Mouse (Mus musculus) ES-CJ7 (cell line): ENCODE results near the gene Megf8.

Experiments
- DNase-seq: peaks from one replicate; pipeline ENCODE4 v3.0.0; 2011; ENCODE audit warnings: low read depth, low spot score

The Megf8 gene

DNA sequence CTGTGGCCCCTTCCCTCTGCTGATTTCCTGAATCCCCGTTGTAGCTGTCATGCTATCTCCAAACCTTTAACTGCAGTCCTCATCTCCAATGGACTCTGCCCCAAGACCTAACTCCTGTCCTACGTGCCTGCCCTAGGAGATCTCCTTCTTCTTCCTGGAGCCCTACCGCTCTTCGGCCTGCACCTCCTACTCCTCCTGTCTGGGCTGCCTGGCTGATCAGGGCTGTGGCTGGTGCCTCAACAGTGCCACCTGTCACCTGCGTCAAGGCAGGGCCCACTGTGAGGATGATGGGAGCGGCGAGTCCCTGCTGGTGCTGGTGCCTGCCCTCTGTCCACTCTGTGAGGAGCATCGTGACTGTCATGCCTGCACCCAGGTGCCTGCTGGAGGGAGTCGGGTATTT, 22.4 kb downstream of the Megf8 start:
- no peak for DNase-seq

DNA sequence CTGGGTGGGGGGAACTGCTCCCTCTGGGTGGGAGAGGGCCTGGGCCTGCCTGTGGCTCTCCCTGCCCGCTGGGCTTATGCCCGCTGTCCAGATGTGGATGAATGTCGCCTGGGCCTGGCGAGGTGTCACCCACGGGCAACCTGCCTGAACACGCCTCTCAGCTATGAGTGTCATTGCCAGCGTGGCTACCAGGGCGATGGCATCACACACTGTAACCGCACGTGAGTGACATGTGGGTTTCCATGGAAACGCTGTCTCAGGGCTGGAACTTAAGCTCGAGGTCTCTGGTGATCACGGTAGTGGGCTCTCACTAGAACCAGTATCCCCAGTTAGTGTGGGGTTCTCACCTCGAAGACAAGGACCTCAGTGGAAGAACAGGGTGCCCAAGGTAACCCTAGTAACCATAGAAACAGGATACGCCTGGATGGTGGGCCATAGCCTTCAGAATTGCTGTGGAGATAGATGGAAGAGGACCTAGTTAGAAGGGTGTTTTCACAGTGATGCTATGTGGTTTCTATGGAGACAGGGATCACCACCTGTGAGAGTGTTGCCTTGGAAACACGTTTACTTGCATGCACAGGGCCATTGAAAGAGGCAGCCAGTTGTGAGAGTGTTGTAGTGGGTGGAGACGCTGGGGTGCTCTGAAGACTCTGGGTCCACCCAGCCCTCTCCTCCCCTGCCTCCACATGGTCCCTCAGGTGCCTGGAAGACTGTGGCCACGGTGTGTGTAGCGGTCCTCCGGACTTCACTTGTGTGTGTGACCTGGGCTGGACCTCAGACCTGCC, 24.2 kb downstream of the Megf8 start:
- no peak for DNase-seq

DNA sequence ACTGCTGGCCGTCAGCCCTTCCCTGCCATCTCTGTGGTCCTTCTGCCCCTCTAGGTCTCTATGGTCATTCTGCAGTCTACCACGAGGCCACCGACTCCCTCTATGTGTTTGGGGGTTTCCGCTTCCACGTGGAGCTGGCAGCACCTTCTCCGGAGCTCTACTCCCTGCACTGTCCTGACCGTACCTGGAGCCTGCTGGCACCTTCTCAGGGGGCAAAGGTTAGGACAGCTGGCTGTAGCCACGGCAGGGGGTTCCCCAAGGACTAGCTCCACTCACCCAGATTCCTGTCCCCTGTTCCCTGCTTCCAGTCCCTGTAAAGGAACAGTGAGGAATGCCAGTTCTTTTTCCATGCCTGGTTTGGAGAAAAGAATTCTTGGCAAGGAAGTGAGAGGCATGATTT, 31.9 kb downstream of the Megf8 start:
- no peak for DNase-seq

DNA sequence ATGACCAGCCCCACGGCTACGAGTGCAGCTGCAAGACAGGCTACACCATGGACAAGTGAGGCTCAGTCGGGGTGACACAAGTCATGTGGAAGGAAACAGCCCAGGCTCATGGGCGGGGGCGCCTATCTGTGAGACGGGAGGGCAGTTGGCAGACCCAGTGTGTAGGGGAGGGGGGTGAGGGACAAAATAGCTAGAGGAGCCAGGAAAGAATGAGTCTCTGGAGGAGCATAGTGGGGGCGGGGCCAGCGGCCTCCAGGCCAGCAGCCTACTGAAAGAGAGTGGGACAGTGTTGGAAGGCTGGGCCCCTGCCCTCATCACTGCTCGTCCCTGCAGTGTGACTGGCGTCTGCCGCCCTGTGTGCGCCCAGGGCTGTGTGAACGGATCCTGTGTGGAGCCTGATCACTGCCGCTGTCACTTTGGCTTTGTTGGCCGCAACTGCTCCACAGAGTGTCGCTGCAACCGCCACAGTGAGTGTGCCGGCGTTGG, 41.8 kb downstream of the Megf8 start:
- no peak for DNase-seq

DNA sequence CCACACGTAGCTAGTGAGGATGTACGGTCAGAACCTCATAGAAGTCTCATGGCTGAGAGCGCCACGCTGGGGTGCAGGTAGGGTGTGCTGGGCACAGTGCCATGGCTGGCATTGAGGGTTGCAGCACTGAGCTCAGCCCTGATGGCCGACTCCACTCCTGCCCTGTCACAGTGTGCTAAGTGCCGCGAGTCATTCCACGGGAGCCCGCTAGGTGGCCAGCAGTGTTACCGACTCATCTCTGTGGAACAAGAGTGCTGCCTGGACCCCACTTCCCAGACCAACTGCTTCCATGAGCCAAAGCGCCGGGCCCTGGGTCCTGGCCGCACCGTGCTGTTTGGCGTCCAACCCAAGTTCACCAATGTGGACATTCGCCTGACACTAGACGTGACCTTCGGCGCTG, 46.2 kb downstream of the Megf8 start:
- DNase-seq, result peak; percentile 71

DNA sequence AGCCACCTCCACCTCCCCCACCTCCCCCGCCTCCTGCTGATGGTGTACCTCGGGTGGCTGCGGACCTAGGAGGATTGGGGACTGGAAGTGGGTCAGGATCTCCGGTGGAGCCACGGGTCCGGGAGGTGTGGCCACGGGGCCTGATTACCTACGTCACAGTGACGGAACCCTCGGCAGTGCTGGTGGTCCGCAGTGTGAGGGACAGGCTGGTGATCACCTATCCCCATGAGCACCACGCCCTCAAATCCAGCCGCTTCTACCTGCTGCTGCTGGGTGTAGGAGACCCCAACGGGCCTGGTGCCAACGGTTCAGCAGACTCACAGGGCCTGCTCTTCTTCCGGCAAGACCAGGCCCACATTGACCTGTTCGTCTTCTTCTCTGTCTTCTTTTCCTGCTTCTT, 46.7 kb downstream of the Megf8 start:
- no peak for DNase-seq

DNA sequence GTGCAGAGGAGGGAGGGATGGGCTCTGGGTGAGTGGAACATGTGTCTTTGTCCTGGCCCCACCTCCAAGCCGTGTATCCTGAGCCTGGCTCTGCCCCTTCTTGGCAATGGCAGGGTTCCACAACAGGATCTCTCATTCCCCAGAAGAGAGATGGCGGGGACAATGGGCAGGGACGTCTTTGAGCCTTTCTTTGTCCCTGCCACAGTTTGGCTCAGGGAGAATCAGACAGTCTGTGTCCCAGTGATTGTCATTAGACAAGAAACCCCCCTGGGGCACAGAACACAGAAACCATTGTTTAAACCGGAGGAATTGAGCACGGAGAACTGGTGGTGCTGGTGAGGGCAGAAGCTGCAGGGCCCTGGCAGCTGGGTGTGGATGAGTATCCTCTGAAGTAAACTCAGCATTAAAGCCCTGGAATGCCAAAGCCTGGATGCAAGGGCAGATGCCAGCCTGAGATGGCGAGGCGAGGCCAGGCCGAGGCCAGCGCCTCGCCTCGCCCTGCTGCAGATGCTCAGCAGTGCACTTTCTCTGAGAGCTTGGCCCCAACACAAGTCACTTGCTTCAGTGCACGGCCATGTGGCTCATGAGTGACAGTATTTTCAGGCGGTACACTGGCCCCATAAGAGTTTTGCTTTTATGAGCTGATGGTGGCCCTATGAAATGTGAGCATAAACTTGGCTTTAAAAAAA, 49.1 kb downstream of the Megf8 start:
- DNase-seq, result no peak

DNA sequence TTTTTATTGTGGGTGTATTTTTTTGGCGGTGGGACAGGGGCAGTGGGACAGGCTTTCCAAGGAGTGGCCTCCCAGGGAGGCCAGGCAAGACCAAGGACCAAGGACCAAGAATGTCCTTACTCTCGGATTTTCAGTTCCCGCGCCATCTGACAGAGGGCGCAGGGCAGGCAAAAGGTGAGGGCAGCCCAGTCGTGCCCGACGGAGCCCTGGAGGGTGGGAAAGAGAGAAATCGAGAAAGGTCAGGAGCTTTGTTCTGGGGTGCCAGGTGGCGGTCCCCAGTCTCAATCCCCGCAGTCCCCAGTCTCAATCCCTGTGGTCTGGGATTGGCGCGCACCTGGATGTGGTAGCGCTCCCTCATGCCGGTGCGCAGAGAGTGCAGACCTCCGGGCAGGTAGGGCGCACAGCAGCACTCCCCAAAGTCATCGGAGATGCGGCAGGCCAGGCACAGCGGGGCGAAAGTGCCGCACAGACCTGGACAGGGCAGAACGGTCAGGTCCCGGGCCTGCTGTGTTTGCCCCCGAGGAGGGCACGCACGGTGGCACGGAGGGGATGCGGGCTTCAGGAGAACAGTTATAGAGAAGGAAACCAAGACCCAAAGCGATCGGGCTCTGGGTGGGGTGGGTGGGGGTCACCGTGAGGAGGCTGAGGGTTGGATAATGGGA, 50.8 kb downstream of the Megf8 start:
- DNase-seq, result no peak

DNA sequence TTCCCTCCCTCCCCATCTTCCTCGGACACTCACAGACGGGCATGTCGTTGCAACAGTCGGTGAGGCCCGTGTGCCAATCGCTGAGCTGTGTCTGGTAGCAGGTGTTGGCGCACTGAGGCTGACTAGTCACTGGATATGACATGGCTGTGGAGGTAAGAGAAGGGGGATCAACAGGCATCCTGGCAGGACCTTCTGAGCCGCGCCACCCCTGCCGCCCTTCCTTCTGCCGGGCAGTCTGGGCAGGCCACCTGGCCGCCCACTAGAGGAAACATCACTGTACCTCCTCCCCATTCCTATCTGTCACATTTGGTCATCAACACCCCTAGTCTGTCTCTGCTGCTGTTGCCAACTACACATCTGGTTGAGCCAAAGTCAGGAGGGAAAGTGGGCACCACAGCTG, 51.4 kb downstream of the Megf8 start:
- no peak for DNase-seq

DNA sequence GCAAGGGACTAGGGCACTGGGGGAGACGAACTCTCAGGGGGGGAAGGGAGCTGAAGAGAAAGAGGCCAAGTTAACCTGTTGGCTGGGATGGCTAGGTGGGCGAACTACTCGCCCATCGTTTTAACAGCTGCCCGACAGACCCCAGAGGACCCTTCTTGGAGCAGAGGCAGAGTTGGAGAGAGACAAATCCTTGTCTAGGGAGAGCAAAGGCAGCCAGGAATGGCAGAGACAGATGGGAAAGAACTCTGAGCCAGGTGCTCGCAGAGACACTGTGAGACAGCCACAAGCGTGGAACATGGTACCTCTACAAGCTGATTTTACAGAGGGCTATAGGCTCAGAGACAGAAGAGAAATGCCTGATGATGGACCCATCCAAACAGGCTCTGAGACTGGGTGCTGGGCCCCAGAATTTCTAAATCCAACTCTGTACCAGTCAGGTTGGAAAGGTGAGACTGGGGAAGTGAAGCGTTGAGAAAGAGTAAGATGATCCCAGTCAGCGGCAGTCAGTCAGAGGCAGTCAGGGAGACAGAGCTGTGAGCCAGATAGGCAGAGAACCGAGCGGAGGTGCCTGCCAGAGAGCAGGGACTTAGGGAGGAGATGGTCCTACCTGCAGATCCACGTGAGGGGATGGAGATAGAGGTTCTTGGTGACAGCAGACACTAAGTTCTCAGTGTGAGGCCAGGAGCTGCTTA, 52.2 kb downstream of the Megf8 start, which contains the start of gene Cnfn:
Gene Cnfn, minus strand, starts transcription at position 667 of the 692 bp plus-strand sequence.
- DNase-seq, result no peak

DNA sequence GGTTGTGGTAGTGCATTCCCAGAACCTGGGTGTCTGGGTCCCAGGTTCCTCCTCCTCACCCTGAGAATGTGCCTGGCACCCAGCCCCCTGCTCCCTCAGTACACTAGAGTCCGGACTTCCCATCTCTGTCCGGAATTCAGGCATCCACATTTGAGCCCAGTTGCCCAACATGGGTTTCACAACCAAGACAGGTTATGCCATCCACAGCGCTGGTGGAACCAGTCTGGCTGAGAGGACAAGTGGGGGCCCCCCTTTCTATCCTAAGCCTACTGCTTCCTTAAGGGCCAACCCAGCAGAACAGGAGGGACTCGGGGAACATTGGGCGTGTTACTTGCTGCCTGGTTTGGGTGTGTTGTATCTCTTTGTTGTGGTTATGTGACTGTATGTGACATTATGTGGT, 55.5 kb downstream of the Megf8 start:
- DNase-seq, result no peak

DNA sequence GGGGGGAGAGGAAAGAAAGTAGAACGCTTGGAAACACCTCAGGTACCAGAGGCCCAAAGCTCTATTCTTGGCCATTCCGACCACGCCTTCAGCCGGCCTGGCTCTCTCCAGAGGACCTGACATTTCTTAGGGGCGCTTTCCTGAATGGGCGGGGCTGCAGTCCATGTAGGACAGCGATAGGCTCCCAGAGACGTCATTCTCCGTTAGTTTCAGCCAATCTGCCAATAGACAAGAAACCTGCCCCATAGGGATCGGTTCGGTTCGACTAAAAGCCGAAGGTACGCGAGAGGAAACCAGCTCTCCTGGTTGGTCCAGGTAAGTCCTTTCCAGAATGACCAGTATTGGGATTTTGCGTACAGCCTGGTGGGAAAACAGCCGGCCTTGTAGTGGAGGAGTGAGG, 59.6 kb downstream of the Megf8 start:
- peak; percentile 91 for DNase-seq

DNA sequence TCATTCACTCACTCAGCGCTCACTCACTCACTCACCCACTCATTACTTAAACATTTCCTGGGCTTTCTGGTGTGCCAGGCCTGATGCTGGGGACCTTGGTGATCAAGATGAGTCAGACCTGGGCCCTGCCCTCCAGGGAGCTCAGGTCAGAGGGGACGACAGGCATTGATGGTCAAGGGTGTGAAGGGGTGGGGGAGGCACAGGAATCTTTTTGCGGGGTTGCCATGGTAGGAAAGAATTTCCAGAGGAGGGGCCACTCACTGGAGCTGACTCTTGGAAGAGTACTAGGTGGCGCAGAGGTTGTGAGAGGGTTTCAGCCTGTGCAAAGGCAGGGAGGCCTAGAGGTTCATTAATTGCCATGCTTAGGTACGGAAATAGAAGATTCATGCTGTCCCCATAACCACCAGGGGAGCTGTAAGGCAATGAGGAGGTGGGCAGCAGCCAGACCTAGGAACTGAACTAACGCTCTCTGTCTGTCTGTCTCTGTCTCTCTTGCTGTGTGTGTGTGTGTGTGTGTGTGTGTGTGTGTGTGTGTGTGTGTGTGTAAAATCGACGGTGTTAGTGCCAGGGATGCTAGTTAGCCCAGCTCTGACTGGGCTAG, 60.2 kb downstream of the Megf8 start:
- DNase-seq, result peak; percentile 56

DNA sequence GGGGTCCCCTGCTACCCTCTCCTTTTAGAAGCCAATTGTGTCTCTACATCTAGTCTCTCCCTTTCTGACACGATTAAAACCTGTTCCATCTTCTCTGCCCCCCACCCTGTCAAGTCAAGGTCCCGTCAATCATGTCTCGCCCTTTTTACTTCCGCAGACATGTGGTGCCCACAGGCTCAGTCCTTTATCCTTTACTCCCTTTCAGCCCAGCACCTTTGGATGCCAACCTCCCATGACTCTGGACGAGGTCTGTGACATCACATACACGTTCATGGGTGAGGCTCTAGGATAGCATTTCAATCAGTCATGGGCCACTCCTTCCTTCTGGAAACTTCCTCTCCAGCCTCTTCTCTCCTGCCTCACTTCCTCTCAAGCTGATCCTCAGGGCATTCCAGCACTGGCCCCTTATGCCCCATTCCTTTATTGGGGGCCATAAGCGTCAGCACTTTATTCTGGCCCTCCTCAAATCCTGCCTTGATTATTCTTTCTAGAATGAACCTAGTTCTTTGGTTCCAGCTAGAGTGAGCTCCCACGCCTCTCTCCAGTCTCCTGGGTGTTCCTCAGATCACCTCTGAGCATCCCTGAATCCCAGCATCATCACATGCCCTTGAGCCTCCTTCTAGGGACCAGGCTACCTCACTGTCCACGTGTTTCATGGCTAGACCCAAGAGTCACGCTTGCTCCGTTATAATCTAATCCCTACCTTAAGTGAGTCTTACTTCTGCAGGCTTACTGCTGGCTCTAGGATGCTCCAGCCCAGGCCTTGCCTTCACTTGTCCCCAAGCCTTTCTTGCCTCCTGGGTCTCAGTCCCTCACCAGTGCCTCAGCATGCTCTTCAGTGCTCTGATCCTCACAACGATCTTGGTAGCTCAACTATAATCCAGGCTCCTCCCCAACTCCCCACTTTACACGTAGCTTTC, 61.5 kb downstream of the Megf8 start:
- DNase-seq, result no peak

DNA sequence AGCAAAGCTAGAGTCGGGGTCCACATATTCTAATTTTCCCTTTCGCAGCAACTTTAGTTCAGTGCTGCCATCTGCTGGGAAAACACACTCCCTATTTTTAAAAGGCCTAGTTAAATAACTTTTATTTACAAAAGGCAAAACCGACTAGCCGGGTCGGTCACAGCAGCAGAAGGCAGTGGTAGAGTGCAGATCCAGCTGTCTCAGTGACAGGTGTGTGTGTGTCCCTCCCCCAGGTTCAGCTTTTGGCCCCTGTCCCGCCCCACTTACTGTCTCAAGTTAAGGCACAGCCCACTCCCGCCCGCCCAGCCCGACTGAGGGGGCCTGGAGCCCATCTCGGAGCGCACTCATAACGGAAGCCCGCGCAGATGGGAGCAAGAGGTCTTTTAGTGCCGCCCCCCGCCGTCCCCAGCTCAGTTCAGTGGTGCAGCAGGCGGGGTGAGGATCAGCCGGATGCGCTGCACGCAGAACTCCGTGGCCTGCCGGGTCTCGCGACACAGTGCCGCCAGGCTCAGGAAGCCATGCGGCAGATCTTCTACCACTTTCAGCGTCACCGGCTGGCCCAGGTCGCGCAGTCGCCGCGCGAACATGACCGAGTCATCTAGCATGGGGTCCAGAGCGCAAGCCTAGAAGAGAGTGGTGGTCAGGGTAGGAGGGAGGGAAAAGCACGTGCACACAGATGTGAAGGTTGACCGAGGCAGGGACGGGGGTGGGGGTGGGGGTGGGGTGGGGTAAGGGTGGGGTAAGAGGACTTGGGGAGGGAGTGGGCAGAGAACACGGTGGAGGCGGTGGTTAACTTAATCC, 62.8 kb downstream of the Megf8 start:
- DNase-seq, result peak; percentile 70

DNA sequence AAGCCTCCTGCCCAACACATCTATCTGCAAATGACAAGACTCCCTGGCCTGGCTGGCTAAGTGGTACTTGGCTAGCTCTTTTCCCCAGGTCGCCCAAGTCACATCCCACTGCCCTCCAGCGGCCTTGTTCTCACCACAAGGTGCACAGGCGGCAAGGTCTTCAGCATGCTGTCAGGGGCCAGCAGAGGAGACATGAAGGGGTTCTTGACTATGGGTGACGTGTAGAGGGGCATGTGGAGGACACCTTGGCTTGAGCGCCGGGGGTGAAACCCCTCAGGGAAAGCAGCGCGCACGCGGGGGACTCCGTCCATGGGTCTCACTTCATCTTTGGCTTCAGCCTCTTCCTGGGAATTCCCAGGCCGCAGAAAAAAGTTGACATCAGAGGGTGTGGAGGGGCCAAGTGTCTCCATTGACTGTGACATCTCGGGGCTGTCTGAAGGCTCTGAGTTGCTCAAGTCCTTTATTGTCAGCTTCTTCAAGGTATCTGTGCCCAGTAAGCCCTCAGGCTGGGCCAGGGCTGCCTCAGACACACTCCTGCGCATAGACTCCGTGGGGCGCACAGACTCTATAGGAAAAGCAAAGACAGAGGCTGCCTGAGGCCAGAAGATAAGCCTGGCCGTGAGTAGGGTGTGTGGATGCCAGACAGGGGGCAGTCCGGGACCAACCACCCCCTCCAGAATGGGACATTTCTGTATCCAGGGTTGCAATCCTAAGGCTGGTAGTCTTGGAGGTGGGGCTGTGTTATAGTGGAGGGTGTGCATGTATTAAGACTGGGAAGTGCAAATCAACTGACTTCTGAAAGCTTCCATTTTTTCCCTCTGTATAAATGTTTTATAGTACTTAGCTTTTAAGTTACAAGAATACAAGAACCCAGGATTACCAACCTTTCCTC, 63.7 kb downstream of the Megf8 start:
- DNase-seq, result peak; percentile 32

DNA sequence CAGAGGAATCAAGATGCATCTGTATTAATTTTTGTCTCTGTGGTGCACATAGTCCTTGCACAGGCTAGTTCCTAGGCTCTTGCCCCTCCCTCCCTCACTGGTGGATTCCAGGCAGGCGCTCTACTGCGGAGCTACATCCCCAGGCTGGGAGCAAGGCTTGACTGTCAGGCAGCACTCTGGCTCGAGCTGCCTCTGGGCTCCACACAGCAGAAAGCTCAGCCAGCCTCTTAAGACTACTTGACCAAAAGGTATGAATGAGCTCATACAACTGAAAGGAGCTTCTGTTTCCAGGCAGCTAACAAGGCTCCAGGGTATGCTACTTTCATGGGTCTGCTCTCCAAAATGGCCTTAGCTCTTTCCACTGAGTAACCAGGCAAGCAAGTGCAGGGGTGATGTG, 64.3 kb downstream of the Megf8 start:
- no peak for DNase-seq

DNA sequence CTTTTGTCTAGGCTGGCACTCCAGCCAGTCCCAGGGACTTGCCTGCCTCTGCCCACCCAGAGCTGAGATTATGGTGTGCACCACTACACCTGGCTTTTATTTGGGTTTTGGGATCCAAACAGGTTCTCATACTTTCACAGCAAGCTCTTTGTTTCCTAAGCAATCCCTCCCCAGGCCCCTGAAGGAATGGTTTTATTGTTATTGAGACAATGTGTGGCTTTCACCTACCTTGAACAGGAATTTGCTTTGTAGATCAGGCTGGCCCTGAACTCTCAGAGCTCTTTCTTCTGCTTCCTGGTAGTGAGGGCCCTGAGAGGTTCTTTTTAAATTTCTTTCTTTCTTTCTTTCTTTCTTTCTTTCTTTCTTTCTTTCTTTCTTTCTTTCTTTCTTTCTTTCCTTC, 65.6 kb downstream of the Megf8 start:
- no peak for DNase-seq

DNA sequence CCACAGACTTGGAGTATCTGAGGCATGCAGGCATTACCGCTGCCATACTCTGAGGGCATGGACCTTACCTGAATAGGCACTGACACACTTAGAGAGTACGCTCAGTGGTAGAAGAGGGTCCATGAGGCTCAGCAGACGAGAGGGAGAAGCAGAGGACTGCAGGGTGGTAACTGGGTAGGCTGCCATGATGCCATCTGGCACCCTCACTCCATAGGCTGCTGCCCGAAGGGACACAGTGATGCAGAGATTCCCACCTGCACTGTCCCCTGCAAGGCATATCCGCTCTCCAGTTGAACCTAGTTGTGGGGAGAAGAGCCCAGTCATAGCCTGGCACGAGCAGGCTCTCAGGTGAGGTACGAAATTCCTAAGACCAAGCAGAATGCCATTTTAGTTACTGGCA, 66.4 kb downstream of the Megf8 start:
- DNase-seq, result no peak
